Mouse (Mus musculus) MEL (cell line): ENCODE results near the gene Hpdl. TPM values are rescaled to one million over a fixed set of nuclear protein-coding genes. Genes with fewer than 3 reads are reported as not detected.

Experiments used
- DNase-seq: peaks from one replicate; pipeline ENCODE4 v3.0.0; 2011; ENCODE audit warnings: low read depth, low spot score
- H3K27ac ChIP-seq: 2 replicates; pipeline ENCODE4 v1.5.1; 2012; ENCODE audit warnings: low read depth, mild to moderate bottlenecking, control low read depth, low read length, moderate library complexity; ENCODE audit not compliant: control insufficient read depth
- H3K27me3 ChIP-seq, 2 experiments: fragments of 150-350 bp in 1 of 2; sonication (generic) in 1 of 2; 2 replicates each; pipeline ENCODE4 v1.6.1; 2012; ENCODE audit warnings: low read length in 2 of 2, mild to moderate bottlenecking in 2 of 2, improper control_type of control experiment in 1 of 2, moderate library complexity in 1 of 2; ENCODE audit not compliant: insufficient read depth in 2 of 2, control insufficient read depth in 1 of 2
- H3K36me3 ChIP-seq, 2 experiments: 2 replicates each; pipeline ENCODE4 v1.6.1; 2012 to 2014; ENCODE audit warnings: low read length in 2 of 2, improper control_type of control experiment in 1 of 2, inconsistent platforms in 1 of 2, mild to moderate bottlenecking in 1 of 2; ENCODE audit not compliant: insufficient read depth in 2 of 2, control insufficient read depth in 1 of 2
- H3K4me1 ChIP-seq, 2 experiments: fragments of 150-350 bp in 1 of 2; sonication (generic) in 1 of 2; 2 replicates each; pipeline ENCODE4 v1.6.1; 2012; ENCODE audit warnings: low read length in 2 of 2, improper control_type of control experiment in 1 of 2, mild to moderate bottlenecking in 1 of 2; ENCODE audit not compliant: insufficient read depth in 2 of 2, control insufficient read depth in 1 of 2
- H3K4me3 ChIP-seq, 2 experiments: fragments of 150-350 bp in 1 of 2; sonication (generic) in 1 of 2; 2 replicates each; pipeline ENCODE4 v1.5.1; 2012; ENCODE audit warnings: low read depth in 2 of 2, low read length in 2 of 2, mild to moderate bottlenecking in 2 of 2, moderate library complexity in 2 of 2, control low read depth in 1 of 2, improper control_type of control experiment in 1 of 2; ENCODE audit not compliant: control insufficient read depth in 1 of 2, insufficient read depth in 1 of 2
- H3K79me2 ChIP-seq: 2 replicates; pipeline ENCODE4 v1.6.1; 2012; ENCODE audit warnings: mild to moderate bottlenecking, low read length, moderate library complexity; ENCODE audit not compliant: control insufficient read depth, poor library complexity, insufficient read depth
- H3K9ac ChIP-seq: 2 replicates; pipeline ENCODE4 v1.6.1; 2012; ENCODE audit warnings: low read depth, mild to moderate bottlenecking, control low read depth, low read length, moderate library complexity; ENCODE audit not compliant: control insufficient read depth, poor library complexity, severe bottlenecking
- H3K9me3 ChIP-seq: fragments of 150-350 bp; sonication (generic); replicated peaks from 2 replicates; pipeline ENCODE4 v1.6.1; 2012; ENCODE audit warnings: mild to moderate bottlenecking, low read length, improper control_type of control experiment, moderate library complexity; ENCODE audit not compliant: insufficient read depth
- CTCF ChIP-seq, 3 experiments: IDR thresholded peaks in 2 of 3; conservative IDR thresholded peaks in 1 of 3; 2 replicates each; pipeline ENCODE4 v1.5.1; 2011 to 2012; ENCODE audit warnings: low read length in 3 of 3, low read depth in 2 of 3, mild to moderate bottlenecking in 2 of 3, improper control_type of control experiment in 1 of 3, inconsistent platforms in 1 of 3, mixed read lengths in 1 of 3, moderate library complexity in 1 of 3; ENCODE audit not compliant: control insufficient read depth in 1 of 3, insufficient read depth in 1 of 3, poor library complexity in 1 of 3, severe bottlenecking in 1 of 3
- MAX ChIP-seq: IDR thresholded peaks from 2 replicates; pipeline ENCODE4 v1.6.1; 2011; ENCODE audit warnings: low read length, improper control_type of control experiment
- TAL1 ChIP-seq: IDR thresholded peaks from 2 replicates; pipeline ENCODE4 v1.6.1; 2012; ENCODE audit warnings: mild to moderate bottlenecking, inconsistent platforms, low read length, moderate library complexity, mixed read lengths
- ZMIZ1 ChIP-seq: IDR thresholded peaks from 2 replicates; pipeline ENCODE4 v1.6.1; 2012; ENCODE audit warnings: low read depth, mild to moderate bottlenecking, inconsistent platforms, low read length, improper control_type of control experiment, moderate library complexity
- polyA plus RNA-seq, 2 experiments: library from polyadenylated mRNA; stranded (reverse) in 1 of 2; unstranded in 1 of 2; fragments of >175 nt in 1 of 2; fragments of >200 nt in 1 of 2; gene quantifications; 2 replicates each; pipeline versions ENCODE4 v1.2.1 to v1.2.4; 2012; ENCODE audit warnings: low replicate concordance in 2 of 2, low read depth in 1 of 2; ENCODE audit not compliant: insufficient read length in 2 of 2, insufficient read depth in 1 of 2, missing spikeins in 1 of 2
- total RNA-seq: library from RNA; depleted of rRNA; stranded (reverse); fragments of 300-350 nt; gene quantifications from 2 replicates; pipeline ENCODE4 v1.2.3, GENCODE M21; 2012; rRNA removed

Hpdl gene
- total and polyA plus RNA-seq, 3 experiments: 0.14 TPM; not detected in 2

- H3K4me1 ChIP-seq: no peaks in the 10 kb centered on the region
- H3K4me3 ChIP-seq: no peak overlapping the region
- no peak for TF ChIP-seq MAX
- H3K79me2 ChIP-seq: no peaks in the 10 kb centered on the region
- DNase-seq: no peak
- H3K27ac ChIP-seq: no peak overlapping the region
- no peaks in the 10 kb centered on the region; a peak in 1 of 4 replicates for H3K27me3 ChIP-seq
- no peaks in the 10 kb centered on the region for H3K9me3 ChIP-seq
- H3K36me3 ChIP-seq: no peaks in the 10 kb centered on the region
- no peak overlapping the region for H3K9ac ChIP-seq
Measured at GRCm38 (mm10) chr4:116777079-116777478, 44.4 kb downstream of the Hpdl start.

- no peak overlapping the region for H3K4me3 ChIP-seq
- no peak for DNase-seq
- H3K9me3 ChIP-seq: no peaks in the 10 kb centered on the region
- H3K27me3 ChIP-seq: no peaks in the 10 kb centered on the region
- H3K4me1 ChIP-seq: no peaks in the 10 kb centered on the region
- no peak for TF ChIP-seq TAL1
- TF ChIP-seq ZMIZ1: no peak
- peak in 1 of 3 experiments; percentile 11; a peak in 1 of 6 replicates for TF ChIP-seq CTCF (IDR thresholded peaks at IDR 0.05 in 2 of 3, conservative IDR thresholded peaks at IDR 0.05 in 1 of 3; ENCODE audit: control insufficient read depth in 1 of 3, insufficient read depth in 1 of 3, low read depth in 2 of 3, low read length in 3 of 3, poor library complexity in 1 of 3, severe bottlenecking in 1 of 3)
- TF ChIP-seq, all 39 proteins: peak for 1
- H3K27ac ChIP-seq: no peak overlapping the region
- no peak overlapping the region for H3K9ac ChIP-seq
- H3K36me3 ChIP-seq: no peaks in the 10 kb centered on the region
- H3K79me2 ChIP-seq: no peaks in the 10 kb centered on the region
Measured at GRCm38 (mm10) chr4:116776391-116776790, 45.1 kb downstream of the Hpdl start.

Other genes starting within 250 kb of the Hpdl start
- gene Ccdc17, start 225.1 kb downstream of the Hpdl start, total RNA-seq: 1.0 and 1.2 TPM in 2 replicates
- 1 to 10 TPM in 1 of 2 experiments, not detected in 1; 1.5 TPM for gene Ccdc17, start 225.1 kb downstream of the Hpdl start, polyA plus RNA-seq
- 133 and 159 TPM in 2 replicates for gene Nasp, start 193.8 kb downstream of the Hpdl start, total RNA-seq
- 100 to 1,000 TPM in 1 of 2 experiments, not detected in 1; 174 TPM for gene Nasp, start 193.8 kb downstream of the Hpdl start, polyA plus RNA-seq
- 258 and 281 TPM in 2 replicates for gene Akr1a1, start 170.0 kb downstream of the Hpdl start, total RNA-seq
- 100 to 1,000 TPM in 1 of 2 experiments, not detected in 1; 358 TPM for gene Akr1a1, start 170.0 kb downstream of the Hpdl start, polyA plus RNA-seq
- 223 and 307 TPM in 2 replicates for gene Prdx1, start 136.2 kb downstream of the Hpdl start, total RNA-seq
- 100 to 1,000 TPM in 1 of 2 experiments, not detected in 1; 416 TPM for gene Prdx1, start 136.2 kb downstream of the Hpdl start, polyA plus RNA-seq
- gene Mmachc, start 113.3 kb downstream of the Hpdl start, total RNA-seq: 12.2 and 15.1 TPM in 2 replicates
- gene Mmachc, start 113.3 kb downstream of the Hpdl start, polyA plus RNA-seq: 10 to 100 TPM in 1 of 2 experiments, not detected in 1; 22.8 TPM
- gene Ccdc163, start 113.2 kb downstream of the Hpdl start, total RNA-seq: 12.3 and 14.2 TPM in 2 replicates
- 10 to 100 TPM in 1 of 2 experiments, not detected in 1; 26.0 TPM for gene Ccdc163, start 113.2 kb downstream of the Hpdl start, polyA plus RNA-seq
- 2.3 and 2.8 TPM in 2 replicates for gene Tesk2, start 100.8 kb downstream of the Hpdl start, total RNA-seq
- gene Tesk2, start 100.8 kb downstream of the Hpdl start, polyA plus RNA-seq: 1 to 10 TPM in 1 of 2 experiments, not detected in 1; 3.3 TPM
- 46.4 and 49.3 TPM in 2 replicates for gene Toe1, start 14.1 kb downstream of the Hpdl start, total RNA-seq
- gene Toe1, start 14.1 kb downstream of the Hpdl start, polyA plus RNA-seq: 10 to 100 TPM in 1 of 2 experiments, not detected in 1; 38.3 TPM
- 0.75 and 0.81 TPM in 2 replicates for gene Mutyh, start 14.0 kb downstream of the Hpdl start, total RNA-seq
- gene Mutyh, start 14.0 kb downstream of the Hpdl start, polyA plus RNA-seq: 1 to 10 TPM in 1 of 2 experiments, not detected in 1; 2.5 TPM
- gene Zswim5, start 55.7 kb upstream of the Hpdl start, total RNA-seq: 0.03 TPM in 1 of 2 replicates, not detected in the other
- under 1 TPM in 1 of 2 experiments, not detected in 1; 0.03 TPM for gene Zswim5, start 55.7 kb upstream of the Hpdl start, polyA plus RNA-seq
- gene Urod, start 172.7 kb upstream of the Hpdl start, total RNA-seq: 72.0 and 108 TPM in 2 replicates
- gene Urod, start 172.7 kb upstream of the Hpdl start, polyA plus RNA-seq: 100 to 1,000 TPM; 132 to 645 TPM
- gene Hectd3, start 173.6 kb upstream of the Hpdl start, total RNA-seq: 9.8 TPM in 2 replicates
- 10 to 100 TPM in 1 of 2 experiments, not detected in 1; 19.1 TPM for gene Hectd3, start 173.6 kb upstream of the Hpdl start, polyA plus RNA-seq
- gene Eif2b3, start 197.7 kb upstream of the Hpdl start, total RNA-seq: 75.4 and 79.3 TPM in 2 replicates
- gene Eif2b3, start 197.7 kb upstream of the Hpdl start, polyA plus RNA-seq: 10 to 100 TPM in 1 of 2 experiments, not detected in 1; 77.5 TPM